Mouse (Mus musculus) thymus, adult 2 months (tissue): ENCODE measurements around the gene Abl1.

Source experiments
- CTCF ChIP-seq: fragments of 200-500 bp; IDR thresholded peaks from 2 replicates; pipeline ENCODE4 v1.5.1; 2012; ENCODE audit warnings: mild to moderate bottlenecking, control low read depth, low read length, moderate library complexity, borderline replicate concordance; ENCODE audit not compliant: control insufficient read depth, poor library complexity, insufficient read depth; ENCODE audit errors: extremely low read depth
- POLR2A ChIP-seq: fragments of 200-500 bp; IDR thresholded peaks from 2 replicates; pipeline ENCODE4 v1.6.1; 2012; ENCODE audit warnings: mild to moderate bottlenecking, low read length, control low read depth, moderate library complexity; ENCODE audit not compliant: control insufficient read depth, poor library complexity, insufficient read depth; ENCODE audit errors: extremely low read depth

- 0 out of 2 replicates have a peak, but pooled peaks have one; percentile 13 for TF ChIP-seq CTCF
- TF ChIP-seq POLR2A = no peak
These were observed 49.4 kb upstream of the Abl1 start for GRCm38 (mm10) chr2:31638581-31639465.
